Mouse (Mus musculus): Measurements from ENCODE around the gene Pphln1.
"Not testable (repeated sequence)": the region's sequence is repeated elsewhere in the genome, so short reads cannot be mapped to it uniquely, and the experiment has no call there.

The Pphln1 gene

DNA sequence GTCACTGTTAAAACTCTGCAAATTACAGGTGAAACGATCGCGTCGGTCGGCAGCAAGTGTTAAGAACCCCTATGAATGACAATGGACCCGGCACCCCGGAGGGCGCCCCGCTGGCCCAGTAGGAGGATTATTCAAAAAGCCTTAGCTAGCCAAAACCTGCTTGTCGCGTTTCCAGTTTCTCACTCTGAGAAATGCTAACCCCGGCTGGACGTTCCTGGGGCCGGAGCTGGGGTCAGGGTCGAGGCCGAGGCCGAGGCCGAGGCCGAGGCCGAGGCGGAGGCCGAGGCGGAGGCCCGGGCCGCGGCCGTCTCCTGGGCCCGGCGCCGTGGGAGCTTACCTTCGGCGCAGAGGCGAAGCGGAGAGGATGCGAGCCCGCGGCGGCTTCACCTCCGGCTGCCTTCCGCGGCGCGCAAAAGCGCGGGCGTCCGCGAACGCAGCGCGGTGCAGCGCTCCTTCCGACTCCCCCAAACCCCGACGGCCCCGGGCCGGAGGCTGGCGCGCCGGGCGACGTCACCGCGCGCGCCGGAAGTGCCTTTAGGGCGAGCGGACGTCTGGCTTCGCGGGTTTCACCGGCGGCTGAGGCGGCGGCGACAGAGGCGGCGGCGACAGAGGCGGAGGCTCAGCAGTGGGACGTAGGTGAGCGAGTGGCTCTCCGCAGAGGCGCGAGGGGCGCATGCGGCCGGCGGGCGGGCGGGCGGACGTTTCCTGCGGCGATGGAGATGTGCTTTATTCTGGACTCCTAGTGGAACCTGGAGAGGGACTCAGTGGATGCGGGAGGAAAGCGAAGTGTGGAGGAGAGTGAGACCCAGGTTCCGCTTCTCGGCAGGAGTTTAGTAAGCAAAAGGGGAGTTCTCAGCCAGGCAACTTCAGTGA is at the start of gene Pphln1, which contains the start of gene Zcrb1:
Gene Pphln1, plus strand, starts transcription at position 525 of the 873 bp plus-strand sequence.
Gene Zcrb1, minus strand, starts transcription at position 509 of the 873 bp plus-strand sequence.
- peak; percentile 83 for DNase-seq (ENCODE audit: low spot score)

- DNase-seq (ENCODE audit: low spot score) = no peak
Measured at GRCm38 (mm10) chr15:93358346-93359095, 39.6 kb upstream of the Pphln1 start.

GRCm38 (mm10) chr15:93365561-93365960 is 32.6 kb upstream of the Pphln1 start:
- DNase-seq (ENCODE audit: low spot score) = no peak

DNA sequence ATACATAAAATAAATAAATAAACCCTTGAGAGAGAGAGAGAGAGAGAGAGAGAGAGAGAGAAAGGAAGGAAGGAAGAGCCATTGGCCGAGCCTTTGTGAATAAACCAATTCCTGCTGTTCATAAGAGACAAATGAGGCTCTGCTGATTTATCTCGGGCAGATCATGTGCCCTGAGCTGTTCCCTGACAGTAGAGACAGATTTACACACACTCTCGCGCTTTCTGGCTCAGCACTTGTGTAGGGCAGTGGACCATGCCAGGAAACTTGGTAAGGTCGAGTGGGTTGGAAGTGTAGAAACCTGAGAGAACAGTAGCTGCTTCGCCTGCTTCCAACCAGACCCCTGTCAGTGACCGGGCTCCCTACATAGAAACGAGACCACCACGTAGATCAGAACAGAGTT is 29.6 kb upstream of the Pphln1 start:
- DNase-seq (ENCODE audit: low spot score) = no peak

- DNase-seq (ENCODE audit: low spot score) = peak; percentile 28
Measured at GRCm38 (mm10) chr15:93371838-93372237, 26.3 kb upstream of the Pphln1 start.

DNA sequence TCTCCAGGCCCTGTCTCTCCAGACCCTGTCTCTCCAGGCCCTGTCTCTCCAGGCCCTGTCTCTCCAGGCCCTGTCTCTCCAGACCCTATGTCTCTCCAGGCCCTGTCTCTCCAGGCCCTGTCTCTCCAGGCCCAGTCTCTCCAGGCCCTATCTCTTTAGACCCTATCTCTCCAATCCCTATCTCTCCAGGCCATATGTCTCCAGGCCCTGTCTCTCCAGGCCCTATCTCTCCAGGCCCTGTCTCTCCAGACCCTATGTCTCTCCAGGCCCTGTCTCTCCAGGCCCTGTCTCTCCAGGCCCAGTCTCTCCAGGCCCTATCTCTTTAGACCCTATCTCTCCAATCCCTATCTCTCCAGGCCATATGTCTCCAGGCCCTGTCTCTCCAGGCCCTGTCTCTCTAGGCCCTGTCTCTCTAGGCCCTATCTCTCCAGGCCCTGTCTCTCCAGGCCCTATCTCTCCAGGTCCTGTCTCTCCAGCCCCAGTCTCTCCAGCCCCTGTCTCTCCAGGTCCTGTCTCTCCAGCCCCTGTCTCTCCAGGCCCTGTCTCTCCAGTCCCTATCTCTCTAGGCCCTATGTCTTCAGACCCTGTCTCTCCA is 25.5 kb upstream of the Pphln1 start:
- DNase-seq (ENCODE audit: low spot score) = not testable (repeated sequence)

DNA sequence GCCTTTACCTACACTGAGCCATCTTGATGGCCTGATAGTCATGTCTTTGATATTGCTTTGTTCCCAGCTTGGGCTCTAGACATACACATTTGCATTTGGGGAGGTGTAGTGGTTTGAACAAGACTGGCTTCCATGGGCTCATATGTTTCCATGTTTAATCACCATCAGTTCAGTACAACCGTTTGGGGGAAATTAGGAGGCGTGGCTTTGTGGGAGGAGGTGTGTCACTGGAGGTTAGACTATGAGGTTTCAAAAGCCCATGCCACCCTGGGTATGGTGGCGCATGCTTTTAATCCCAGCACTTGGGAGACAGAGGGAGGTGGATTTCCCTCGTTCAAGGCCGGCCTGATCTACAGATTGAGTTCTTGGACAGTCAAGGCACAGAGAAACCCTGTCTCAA is 22.5 kb upstream of the Pphln1 start:
- DNase-seq (ENCODE audit: low spot score) = no peak

- DNase-seq (ENCODE audit: low spot score) = peak; percentile 32
Measured at GRCm38 (mm10) chr15:93379177-93379576, 19.0 kb upstream of the Pphln1 start.

DNA sequence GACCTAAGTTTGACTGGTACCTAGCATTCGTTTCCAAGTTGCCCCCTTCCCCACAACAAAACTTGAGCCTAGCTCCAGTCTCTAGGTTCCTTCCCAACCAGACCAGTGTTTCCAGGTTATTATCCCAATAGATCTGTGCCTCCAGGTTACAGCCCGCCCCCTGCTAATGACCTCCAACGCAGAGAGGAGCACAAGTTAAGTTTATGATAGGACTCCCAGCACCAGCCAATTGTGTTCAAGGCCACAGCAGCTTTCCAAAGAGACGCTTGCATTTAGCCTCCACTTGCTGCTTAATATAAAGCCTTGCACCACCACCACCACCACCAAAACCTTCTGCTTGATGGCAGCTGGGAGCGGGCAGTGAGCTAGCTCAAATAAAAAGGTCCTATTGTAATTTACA is 16.8 kb upstream of the Pphln1 start:
- no peak for DNase-seq (ENCODE audit: low spot score)

- DNase-seq (ENCODE audit: low spot score) = peak; percentile 40
Measured at GRCm38 (mm10) chr15:93397269-93397668, 881 bp upstream of the Pphln1 start.

DNA sequence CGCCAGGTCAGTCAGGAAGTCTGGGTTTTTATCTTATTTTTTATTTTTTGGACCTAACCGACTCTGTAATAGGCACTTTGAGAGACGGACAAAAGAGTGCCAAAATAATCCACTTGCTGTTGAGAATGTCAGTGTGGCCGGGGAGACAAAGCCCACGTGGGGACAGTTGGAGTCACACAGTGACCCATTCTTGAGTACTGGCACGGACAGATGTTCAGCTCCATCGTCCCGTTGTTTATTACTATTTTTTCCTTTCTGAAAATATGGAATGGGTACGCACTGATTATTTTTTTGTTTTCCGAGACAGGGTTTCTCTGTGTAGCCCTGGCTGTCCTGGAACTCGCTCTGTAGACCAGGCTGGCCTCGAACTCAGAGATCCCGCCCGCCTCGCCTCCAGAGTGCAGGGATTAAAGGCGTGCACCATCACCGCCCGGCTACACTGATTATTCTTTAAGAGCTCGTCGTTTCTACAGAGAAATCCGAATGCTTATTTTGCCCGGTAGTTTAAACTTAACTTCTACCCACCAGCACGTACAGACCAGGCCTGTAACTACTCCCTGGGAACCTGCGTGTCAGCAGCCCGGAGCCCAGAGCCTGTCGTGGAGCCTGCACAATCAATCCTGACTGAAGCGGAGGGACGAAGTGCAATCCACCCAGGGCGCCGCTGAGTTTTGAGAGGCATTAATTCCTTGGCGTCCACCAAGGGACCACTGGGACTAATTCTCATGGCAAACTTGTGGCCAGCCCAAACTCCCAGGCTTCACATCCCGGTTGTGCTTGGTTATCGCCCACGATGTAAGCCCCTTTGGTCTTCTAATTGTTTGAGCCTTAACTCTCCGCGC is 770 bp downstream of the Pphln1 start:
- peak; percentile 24 for DNase-seq (ENCODE audit: low spot score)

GRCm38 (mm10) chr15:93401446-93401845 is 3.3 kb downstream of the Pphln1 start:
- DNase-seq (ENCODE audit: low spot score) = no peak

- DNase-seq (ENCODE audit: low spot score) = no peak
Measured at GRCm38 (mm10) chr15:93402730-93403129, 4.6 kb downstream of the Pphln1 start.

DNA sequence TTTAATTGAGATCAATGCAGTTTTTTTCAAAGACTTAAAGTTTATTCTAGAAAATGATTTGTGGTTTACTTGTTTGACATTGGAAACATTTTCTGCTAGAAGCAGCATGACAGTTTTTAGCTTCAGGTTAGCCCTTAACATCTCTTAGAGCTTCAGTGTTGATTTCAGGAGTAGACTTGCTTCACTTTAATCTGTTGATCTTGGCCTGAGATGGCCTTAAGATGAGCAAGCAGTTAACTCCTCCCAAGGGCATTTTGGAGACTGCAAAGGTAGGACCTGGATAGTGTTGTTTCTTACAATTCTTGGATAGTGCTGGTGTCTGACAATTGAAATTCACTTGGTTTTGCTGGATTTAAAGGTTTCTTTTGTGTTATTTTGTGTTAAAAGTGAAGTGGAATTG is 6.7 kb downstream of the Pphln1 start:
- no peak for DNase-seq (ENCODE audit: low spot score)

GRCm38 (mm10) chr15:93405446-93405986 is 7.4 kb downstream of the Pphln1 start:
- DNase-seq (ENCODE audit: low spot score) = no peak

DNA sequence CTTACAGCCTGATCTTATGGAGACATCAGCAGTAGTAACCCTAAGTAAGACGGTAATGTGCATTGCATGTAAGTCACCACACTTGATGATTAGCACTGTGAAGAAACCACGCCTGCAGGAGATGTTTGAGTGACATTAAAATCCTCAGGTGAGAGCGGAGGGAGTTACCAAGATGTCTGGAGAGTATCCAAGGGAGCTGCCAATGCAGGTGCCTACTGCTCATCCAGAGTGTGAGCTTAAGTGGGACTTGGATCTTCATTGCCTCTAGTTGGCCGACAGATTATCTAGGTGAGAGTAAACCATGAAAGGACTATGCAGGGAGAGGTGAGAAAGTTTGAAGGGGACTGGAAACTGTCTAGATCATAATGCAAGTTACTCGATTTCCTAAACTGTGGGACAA is 8.3 kb downstream of the Pphln1 start:
- DNase-seq (ENCODE audit: low spot score) = no peak

DNA sequence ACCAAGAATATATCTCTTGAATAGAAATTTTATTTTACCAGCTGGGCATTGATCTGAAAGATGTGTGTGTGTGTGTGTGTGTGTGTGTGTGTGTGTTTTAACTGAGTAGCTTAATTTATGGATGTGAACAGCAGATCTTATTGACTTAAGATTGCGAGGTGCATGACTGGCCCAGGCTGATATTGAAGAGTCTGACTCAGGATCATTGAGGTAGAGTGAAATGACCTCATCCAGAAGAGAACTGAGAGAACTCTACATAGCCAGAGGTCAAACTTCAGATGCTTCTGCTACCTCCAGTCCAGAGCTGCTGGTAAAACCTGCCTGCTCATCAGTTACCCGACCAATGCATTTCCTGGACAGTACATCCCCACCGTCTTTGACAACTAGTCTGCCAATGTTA is 14.3 kb downstream of the Pphln1 start:
- DNase-seq (ENCODE audit: low spot score) = no peak

- DNase-seq (ENCODE audit: low spot score) = peak; percentile 55
Measured at GRCm38 (mm10) chr15:93414456-93414855, 16.3 kb downstream of the Pphln1 start.

- DNase-seq (ENCODE audit: low spot score) = peak; percentile 75
Measured at GRCm38 (mm10) chr15:93416300-93416699, 18.1 kb downstream of the Pphln1 start.

GRCm38 (mm10) chr15:93420596-93420995 is 22.4 kb downstream of the Pphln1 start:
- DNase-seq (ENCODE audit: low spot score) = no peak

DNA sequence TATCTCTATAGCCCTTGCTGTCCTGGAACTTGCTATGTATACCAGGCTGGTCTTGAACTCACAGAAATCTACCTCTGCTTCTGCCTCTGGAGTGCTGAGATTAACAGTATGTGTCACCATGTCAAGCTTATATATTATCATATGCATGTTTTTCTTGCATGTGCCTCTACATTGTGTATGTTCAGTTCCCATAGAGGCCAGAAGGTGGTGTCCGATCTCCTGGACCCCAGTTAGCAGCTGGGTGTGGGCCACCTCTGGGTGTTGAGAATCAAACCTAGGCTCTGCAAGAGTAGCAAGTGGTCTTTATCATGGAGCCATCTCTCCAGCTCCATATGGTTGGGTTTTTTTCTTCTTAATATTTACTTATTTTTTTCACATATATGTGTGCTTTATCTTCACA is 24.4 kb downstream of the Pphln1 start:
- DNase-seq (ENCODE audit: low spot score) = no peak
